ENCODE assay signal across 27 mouse cellular contexts in genomic region chr11:98887703-98888102, GRCm38 (mm10). TPM values are rescaled to one million over a fixed set of nuclear protein-coding genes. Genes with fewer than 3 reads are reported as not detected.
DNase-seq lines count a peak whose midpoint lies in the region; ATAC-seq and TF ChIP-seq lines count a peak whose summit lies in the region.
"Had no signal": no experiment of that assay in that cellular context is flagged by ENCODE, and none has a peak within 500 bp of the region (broad histone marks: within the 10 kb centered on the region; RNA-seq: fewer than 3 reads in every experiment).

No protein-coding gene starts in this region.

- no peak for TF ChIP-seq POLR2A in small intestine, adult 2 months (IDR thresholded peaks at IDR 0.05; ENCODE audit: low read depth, low read length)

- H3K4me1 ChIP-seq in intestine, postnatal 0 days (replicated peaks; ENCODE audit: control insufficient read depth, insufficient read depth, low read length): no peaks in the 10 kb centered on the region
- H3K4me1 ChIP-seq in intestine, embryonic 16.5 days (ENCODE audit: control insufficient read depth, insufficient read depth, low read length): peaks cover 6% of the 10 kb centered on the region; the same call in 1 of the 2 replicates
- peaks cover 16% of the 10 kb centered on the region for H3K4me1 ChIP-seq in small intestine, adult 2 months (ENCODE audit: control insufficient read depth, insufficient read depth, insufficient read length, low read length)
- H3K4me1 ChIP-seq: forebrain, embryonic 15.5 days had no signal

- H3K9ac ChIP-seq in intestine, postnatal 0 days (ENCODE audit: low read depth, low read length): no peak overlapping the region
- H3K9ac ChIP-seq in intestine, embryonic 16.5 days (ENCODE audit: low read depth, low read length): no peak overlapping the region
- H3K9ac ChIP-seq: embryonic facial prominence, embryonic 12.5 days; forebrain, embryonic 13.5 days; forebrain, embryonic 15.5 days had no signal

- TF ChIP-seq CTCF in intestine, postnatal 0 days (IDR thresholded peaks at IDR 0.05; ENCODE audit: low read depth): no peak
- no peak for TF ChIP-seq CTCF in small intestine, adult 2 months (IDR thresholded peaks at IDR 0.05; ENCODE audit: extremely low read depth, insufficient read length, insufficient replicate concordance, low read depth, low read length)

- H3K27ac ChIP-seq in intestine, postnatal 0 days (ENCODE audit: low read depth, low read length): no peak overlapping the region
- H3K27ac ChIP-seq in intestine, embryonic 16.5 days (ENCODE audit: low read length): no peak overlapping the region
- 0 out of 2 replicates have a peak overlapping the region, but pooled peaks have one; percentile 24 for H3K27ac ChIP-seq in small intestine, adult 2 months (ENCODE audit: insufficient read depth, low read depth, low read length)
- H3K27ac ChIP-seq: embryonic facial prominence, embryonic 10.5 days; embryonic facial prominence, embryonic 12.5 days; forebrain, embryonic 13.5 days; forebrain, embryonic 15.5 days had no signal

- ATAC-seq in intestine, postnatal 0 days: 0 out of 2 replicates have a peak, but pooled peaks have one; percentile 19
- ATAC-seq in intestine, embryonic 16.5 days: no peak
- peak; percentile 92 for ATAC-seq in erythroblast, adult 5-6 weeks (replicated peaks; ENCODE audit: low FRiP score, poor library complexity, severe bottlenecking)
- ATAC-seq in megakaryocyte progenitor cell, adult 5-6 weeks (replicated peaks; ENCODE audit: poor library complexity): peak; percentile 65
- no peak for ATAC-seq in inflammation-experienced regulatory T-cells, adult 6 months
- no peak for ATAC-seq in frontal cortex, adult (ENCODE audit: low TSS enrichment)
- ATAC-seq: activated CD4-positive, CD25-positive, alpha-beta regulatory T cell, adult 4 months; CD4-positive, CD25-positive, alpha-beta regulatory T cell, adult 4 months; forebrain, embryonic 13.5 days; forebrain, embryonic 15.5 days; Patski had no signal

- no peaks in the 10 kb centered on the region for H3K27me3 ChIP-seq in intestine, postnatal 0 days (replicated peaks; ENCODE audit: control insufficient read depth, insufficient read depth, low read length)
- H3K27me3 ChIP-seq in intestine, embryonic 16.5 days (replicated peaks; ENCODE audit: control insufficient read depth, insufficient read depth, low read length): no peaks in the 10 kb centered on the region
- H3K27me3 ChIP-seq in small intestine, adult 2 months (ENCODE audit: control insufficient read depth, insufficient read depth, low read length): no peaks in the 10 kb centered on the region
- H3K27me3 ChIP-seq: CH12.LX; embryonic facial prominence, embryonic 12.5 days; forebrain, embryonic 13.5 days; forebrain, embryonic 15.5 days; Patski had no signal

- peaks cover 63% of the 10 kb centered on the region for H3K36me3 ChIP-seq in intestine, postnatal 0 days (ENCODE audit: control insufficient read depth, insufficient read depth)
- H3K36me3 ChIP-seq in intestine, embryonic 16.5 days (ENCODE audit: control insufficient read depth, insufficient read depth, low read length): peaks cover 40% of the 10 kb centered on the region
- peaks cover 64% of the 10 kb centered on the region for H3K36me3 ChIP-seq in small intestine, adult 2 months (ENCODE audit: control insufficient read depth, insufficient read depth, low read length)

- WGBS in intestine, postnatal 0 days: 85% methylated on average over 3 of the region's 3 CpGs
- WGBS in intestine, embryonic 16.5 days: 93% methylated on average over 3 of the region's 3 CpGs
- 84% methylated on average over 3 of the region's 3 CpGs for WGBS in small intestine, adult 2 months

- no peaks in the 10 kb centered on the region for H3K9me3 ChIP-seq in intestine, postnatal 0 days (ENCODE audit: control insufficient read depth)
- H3K9me3 ChIP-seq in intestine, embryonic 16.5 days (ENCODE audit: control insufficient read depth, low read length): no peaks in the 10 kb centered on the region
- H3K9me3 ChIP-seq: embryonic facial prominence, embryonic 10.5 days; embryonic facial prominence, embryonic 12.5 days; forebrain, embryonic 13.5 days; forebrain, embryonic 15.5 days; G1E had no signal

- H3K4me2 ChIP-seq in intestine, postnatal 0 days (replicated peaks; ENCODE audit: low read depth): no peak overlapping the region
- H3K4me2 ChIP-seq in intestine, embryonic 16.5 days (ENCODE audit: low read depth, low read length): no peak overlapping the region
- H3K4me2 ChIP-seq: embryonic facial prominence, embryonic 12.5 days; forebrain, embryonic 13.5 days; forebrain, embryonic 15.5 days had no signal

- DNase-seq in urinary bladder, postnatal 10 days (ENCODE audit: low spot score): no peak
- DNase-seq: adrenal gland, adult 8-10 months; adrenal gland, postnatal 14 days; adrenal gland, postnatal 36 days; B cell, adult 2 months; cerebellum, adult 11-12 months; cerebellum, adult 2 months; cerebellum, adult 9-10 months; cerebellum, postnatal 10 days; cerebellum, postnatal 25 days had no signal

- no peak overlapping the region for H3K4me3 ChIP-seq in intestine, postnatal 0 days (ENCODE audit: low read depth, low read length)
- no peak overlapping the region for H3K4me3 ChIP-seq in intestine, embryonic 16.5 days (ENCODE audit: low read length)
- no peak overlapping the region for H3K4me3 ChIP-seq in small intestine, adult 2 months (ENCODE audit: low read depth, low read length)
- H3K4me3 ChIP-seq: embryonic facial prominence, embryonic 10.5 days; embryonic facial prominence, embryonic 12.5 days; erythroblast, embryonic 14.5 days; forebrain, embryonic 13.5 days; forebrain, embryonic 15.5 days had no signal

RNA-seq across cellular contexts. Expression of gene Cdc6, which starts 19.9 kb away (rescaled TPM):
- 4.0 and 4.5 TPM in 2 replicates for polyA plus RNA-seq in intestine, postnatal 0 days (2015; fragmentation: Nextera tagmentation; extraction: Ambion mirVana)
- 18.9 and 23.0 TPM in 2 replicates for polyA plus RNA-seq in intestine, embryonic 16.5 days (2015; fragmentation: Nextera tagmentation; extraction: Ambion mirVana)
- total RNA-seq in erythroblast, adult 5-6 weeks (2015; ENCODE audit: low replicate concordance): 20.0 and 20.1 TPM in 2 replicates
- total RNA-seq in erythroblast, adult 5-6 weeks (2017; ENCODE audit: low replicate concordance): 46.7 and 54.2 TPM in 2 replicates
- total RNA-seq in megakaryocyte progenitor cell, adult 5-6 weeks (2015): 42.6 and 56.1 TPM in 2 replicates
- total RNA-seq in megakaryocyte progenitor cell, adult 5-6 weeks (2017): 40.7 and 44.1 TPM in 2 replicates
- polyA plus RNA-seq in small intestine, adult 2 months (2012; rRNA removed): 0.37 and 0.65 TPM in 2 replicates
- polyA plus RNA-seq in inflammation-experienced regulatory T-cells, adult 6 months (2017; shearing (Covaris generic)): 10 to 100 TPM in 1 of 3 experiments, 1 to 10 TPM in 2; 5.1 to 40.6 (median 5.2) TPM

RNA-seq across cellular contexts. Expression of gene Wipf2, which starts 24.3 kb away (rescaled TPM):
- 3.9 and 5.0 TPM in 2 replicates for polyA plus RNA-seq in intestine, postnatal 0 days (2015; fragmentation: Nextera tagmentation; extraction: Ambion mirVana)
- polyA plus RNA-seq in intestine, embryonic 16.5 days (2015; fragmentation: Nextera tagmentation; extraction: Ambion mirVana): 3.4 and 3.5 TPM in 2 replicates
- total RNA-seq in erythroblast, adult 5-6 weeks (2015; ENCODE audit: low replicate concordance): 9.4 and 21.7 TPM in 2 replicates
- total RNA-seq in erythroblast, adult 5-6 weeks (2017; ENCODE audit: low replicate concordance): 6.4 and 8.2 TPM in 2 replicates
- total RNA-seq in megakaryocyte progenitor cell, adult 5-6 weeks (2015): 15.0 and 17.1 TPM in 2 replicates
- 3.0 and 3.6 TPM in 2 replicates for total RNA-seq in megakaryocyte progenitor cell, adult 5-6 weeks (2017)
- polyA plus RNA-seq in small intestine, adult 2 months (2012; rRNA removed): 11.4 and 27.3 TPM in 2 replicates
- 10 to 100 TPM; 10.4 to 15.1 (median 14.2) TPM for polyA plus RNA-seq in inflammation-experienced regulatory T-cells, adult 6 months (2017; shearing (Covaris generic))

RNA-seq across cellular contexts. Expression of gene Rara, which starts 39.9 kb away (rescaled TPM):
- polyA plus RNA-seq in intestine, postnatal 0 days (2015; fragmentation: Nextera tagmentation; extraction: Ambion mirVana): 22.2 and 22.4 TPM in 2 replicates
- polyA plus RNA-seq in intestine, embryonic 16.5 days (2015; fragmentation: Nextera tagmentation; extraction: Ambion mirVana): 28.2 and 31.2 TPM in 2 replicates
- total RNA-seq in erythroblast, adult 5-6 weeks (2015; ENCODE audit: low replicate concordance): 13.1 and 13.2 TPM in 2 replicates
- 2.8 TPM in 2 replicates for total RNA-seq in erythroblast, adult 5-6 weeks (2017; ENCODE audit: low replicate concordance)
- total RNA-seq in megakaryocyte progenitor cell, adult 5-6 weeks (2015): 4.4 and 5.9 TPM in 2 replicates
- total RNA-seq in megakaryocyte progenitor cell, adult 5-6 weeks (2017): 1.6 and 2.2 TPM in 2 replicates
- 25.3 and 56.3 TPM in 2 replicates for polyA plus RNA-seq in small intestine, adult 2 months (2012; rRNA removed)
- polyA plus RNA-seq in inflammation-experienced regulatory T-cells, adult 6 months (2017; shearing (Covaris generic)): 1 to 10 TPM; 7.4 to 8.1 (median 7.6) TPM

RNA-seq across cellular contexts. Expression of gene Rapgefl1, which starts 51.1 kb away (rescaled TPM):
- polyA plus RNA-seq in intestine, postnatal 0 days (2015; fragmentation: Nextera tagmentation; extraction: Ambion mirVana): 0.69 and 0.80 TPM in 2 replicates
- 0.67 and 1.1 TPM in 2 replicates for polyA plus RNA-seq in intestine, embryonic 16.5 days (2015; fragmentation: Nextera tagmentation; extraction: Ambion mirVana)
- not detected in 2 replicates for total RNA-seq in erythroblast, adult 5-6 weeks (2015; ENCODE audit: low replicate concordance)
- 0.42 TPM in 1 of 2 replicates, not detected in the other for total RNA-seq in erythroblast, adult 5-6 weeks (2017; ENCODE audit: low replicate concordance)
- total RNA-seq in megakaryocyte progenitor cell, adult 5-6 weeks (2015): 0.24 and 1.8 TPM in 2 replicates
- not detected in 2 replicates for total RNA-seq in megakaryocyte progenitor cell, adult 5-6 weeks (2017)
- polyA plus RNA-seq in small intestine, adult 2 months (2012; rRNA removed): 11.4 and 47.6 TPM in 2 replicates
- under 1 TPM in 2 of 3 experiments, not detected in 1; 0.32 to 0.63 TPM for polyA plus RNA-seq in inflammation-experienced regulatory T-cells, adult 6 months (2017; shearing (Covaris generic))
- polyA plus RNA-seq: erythroblast, embryonic 14.5 days had no signal

Comparison
In these comparisons a context has a peak if more than half of its experiments do, and no peak if none do; other contexts are left out.
1. ATAC-seq: peak in intestine, postnatal 0 days (single experiment), erythroblast, adult 5-6 weeks (single experiment) and megakaryocyte progenitor cell, adult 5-6 weeks (single experiment); none in intestine, embryonic 16.5 days (single experiment), inflammation-experienced regulatory T-cells, adult 6 months (single experiment) and frontal cortex, adult (single experiment).